Mouse (Mus musculus) liver, adult 2 months (tissue): ENCODE measurements at regions not wholly inside any gene's neighbourhood (a gene's known extent, or its start where the extent isn't known, plus 50 kb on each side); places are given as distances from the start of the nearest gene placed in this dataset.
A peak's percentile ranks its signal among the peaks of the same experiment; 100 is the strongest.
"Not testable (repeated sequence)": the region's sequence is repeated elsewhere in the genome, so short reads cannot be mapped to it uniquely, and the experiment has no call there.

Source experiments
- CTCF ChIP-seq: fragments of 200-500 bp; IDR thresholded peaks from 2 replicates; pipeline ENCODE4 v1.5.1; 2011; ENCODE audit warnings: low read depth, low read length, control low read depth
- POLR2A ChIP-seq: fragments of 200-500 bp; IDR thresholded peaks from 2 replicates; pipeline ENCODE4 v1.6.1; 2011; ENCODE audit warnings: low read length, control low read depth; ENCODE audit not compliant: insufficient read depth; ENCODE audit errors: extremely low read depth

DNA sequence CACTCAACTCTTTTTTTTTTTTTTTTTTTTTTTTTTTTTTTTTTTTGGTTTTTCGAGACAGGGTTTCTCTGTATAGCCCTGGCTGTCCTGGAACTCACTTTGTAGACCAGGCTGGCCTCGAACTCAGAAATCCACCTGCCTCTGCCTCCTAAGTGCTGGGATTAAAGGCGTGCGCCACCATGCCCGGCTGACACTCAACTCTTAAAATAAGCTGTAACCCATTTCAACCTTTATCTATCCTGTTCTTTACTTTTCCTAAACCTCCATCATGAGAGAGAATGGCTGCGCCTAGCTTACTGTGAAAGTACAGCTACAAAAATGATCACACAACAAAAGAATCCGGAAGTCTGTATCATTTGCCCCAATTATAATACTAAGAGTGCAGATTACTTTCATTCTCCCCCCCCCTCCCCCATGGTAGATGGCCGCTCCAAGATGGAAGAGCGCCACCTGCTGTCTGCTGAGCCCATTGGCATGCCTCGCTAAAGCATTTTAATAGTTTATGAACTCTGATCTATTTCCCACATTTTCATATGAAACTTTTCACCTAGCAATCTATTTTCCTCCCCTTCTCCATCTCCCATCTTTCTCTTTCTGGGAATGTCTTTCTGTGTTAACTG, 89.2 kb upstream of the Enpep start:
- peak; percentile 93 for TF ChIP-seq CTCF
- not testable (repeated sequence) for TF ChIP-seq POLR2A
